Mouse (Mus musculus) lung, postnatal 4 days (tissue): ENCODE results near the gene Rps15.
A peak's percentile ranks its signal among the peaks of the same experiment; 100 is the strongest.

Source experiments
- DNase-seq, 2 experiments: peaks; one replicate each; pipeline ENCODE4 v3.0.0; 2021

Rps15 gene

DNA sequence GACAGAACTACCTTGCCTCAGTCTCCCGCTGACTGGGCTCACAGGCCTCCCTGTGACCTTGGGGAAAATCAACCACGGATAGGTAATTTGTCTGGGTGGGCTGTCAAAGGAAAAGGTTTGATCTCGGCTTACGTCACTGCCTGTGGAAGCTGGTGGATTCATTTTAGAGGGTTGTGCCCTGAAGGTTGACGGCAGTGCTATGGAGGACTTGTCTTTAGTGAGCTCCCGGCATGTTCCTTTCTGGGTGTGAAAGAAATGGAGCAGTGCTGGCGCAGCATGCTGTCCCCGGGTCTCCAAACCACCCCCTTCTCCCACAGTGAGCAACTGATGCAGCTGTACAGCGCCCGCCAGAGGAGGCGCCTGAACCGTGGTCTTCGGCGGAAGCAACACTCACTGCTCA is 1.1 kb downstream of the Rps15 start:
- no peak for DNase-seq

DNA sequence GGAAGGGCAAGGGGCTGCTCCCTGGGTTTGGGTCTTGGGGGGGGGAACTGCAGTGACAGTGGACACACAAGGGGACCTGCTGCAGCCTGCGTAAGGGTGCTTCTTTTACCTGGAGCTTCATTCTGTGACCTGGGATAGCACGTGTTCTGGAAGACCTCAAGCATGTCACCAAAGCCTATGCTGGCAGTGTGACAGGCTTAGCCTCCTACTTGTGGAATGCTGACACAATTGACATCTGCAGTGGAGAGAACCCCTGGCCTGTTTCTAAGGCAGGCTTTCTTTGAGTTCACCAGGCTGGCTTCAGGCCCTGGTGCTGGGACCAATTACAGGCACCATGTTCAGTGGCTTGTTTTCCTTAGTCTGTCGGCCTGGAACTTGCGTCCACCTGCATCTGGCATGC is 2.1 kb downstream of the Rps15 start:
- no peak for DNase-seq

DNA sequence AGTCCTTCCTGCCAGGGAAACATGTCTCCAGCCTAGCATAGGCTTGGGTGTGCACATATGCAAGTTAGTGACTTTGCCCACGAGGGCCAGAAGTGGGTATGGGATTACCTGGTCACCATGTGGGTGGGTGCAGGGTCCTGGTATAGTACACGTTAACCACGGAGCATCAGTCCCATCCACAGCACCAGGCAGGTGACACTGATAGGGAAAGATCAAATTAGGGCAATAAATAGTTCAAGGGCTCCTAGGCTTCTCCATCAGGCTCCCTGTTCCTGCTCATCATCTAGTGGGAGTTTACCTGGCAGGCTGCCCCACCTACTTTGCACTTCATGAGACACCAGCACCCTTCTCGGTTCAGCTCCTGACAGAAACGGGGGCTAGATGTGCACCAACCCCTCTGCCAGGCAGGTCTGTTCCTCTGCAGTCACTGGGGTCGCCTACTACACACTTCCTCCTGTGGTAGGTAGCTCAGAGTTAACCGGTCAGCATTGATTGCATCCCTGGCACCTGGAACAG is 2.6 kb downstream of the Rps15 start:
- DNase-seq, result no peak

DNA sequence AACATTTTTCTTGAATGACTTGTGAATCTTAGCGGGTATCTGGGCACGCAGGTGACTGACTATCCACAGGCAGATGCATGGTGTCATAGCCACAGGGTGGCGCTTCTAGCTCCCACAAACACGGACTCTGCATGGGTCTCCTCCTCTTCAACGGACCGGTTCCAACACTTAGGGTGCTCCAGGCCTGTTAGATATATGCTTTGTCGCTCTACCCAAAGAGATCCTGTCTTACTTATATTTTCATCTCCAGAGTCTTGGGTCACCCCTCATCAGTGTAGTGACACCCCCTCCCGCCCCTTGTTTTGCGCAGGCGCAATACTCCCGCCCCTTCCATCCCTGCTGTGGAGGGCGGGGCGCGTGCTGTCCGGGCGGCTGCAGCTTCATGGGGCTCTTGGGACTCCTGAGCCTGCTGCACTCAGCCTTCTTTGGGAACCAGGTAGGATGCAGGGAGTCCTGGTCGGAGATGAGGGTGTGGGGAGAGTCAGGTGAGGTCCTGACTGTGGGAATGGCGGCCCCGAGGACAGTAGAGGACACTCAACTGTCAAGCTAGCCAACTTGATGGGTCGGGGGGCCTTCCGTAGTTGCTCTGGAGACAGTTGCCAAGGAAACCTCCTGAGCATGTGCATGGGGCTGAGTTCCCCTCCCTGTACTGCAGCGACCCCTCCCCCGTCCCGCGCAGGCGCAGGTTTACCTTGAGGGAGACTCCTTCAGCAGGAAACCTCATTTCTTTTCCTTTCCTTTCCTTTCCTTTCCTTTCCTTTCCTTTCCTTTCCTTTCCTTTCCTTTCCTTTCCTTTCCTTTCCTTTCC is 3.6 kb downstream of the Rps15 start, which contains the start of gene Apc2:
TSS of gene Apc2 (plus strand) at position 360 of the 808 bp plus-strand sequence.
- DNase-seq, result peak; percentile 76 to 81

DNA sequence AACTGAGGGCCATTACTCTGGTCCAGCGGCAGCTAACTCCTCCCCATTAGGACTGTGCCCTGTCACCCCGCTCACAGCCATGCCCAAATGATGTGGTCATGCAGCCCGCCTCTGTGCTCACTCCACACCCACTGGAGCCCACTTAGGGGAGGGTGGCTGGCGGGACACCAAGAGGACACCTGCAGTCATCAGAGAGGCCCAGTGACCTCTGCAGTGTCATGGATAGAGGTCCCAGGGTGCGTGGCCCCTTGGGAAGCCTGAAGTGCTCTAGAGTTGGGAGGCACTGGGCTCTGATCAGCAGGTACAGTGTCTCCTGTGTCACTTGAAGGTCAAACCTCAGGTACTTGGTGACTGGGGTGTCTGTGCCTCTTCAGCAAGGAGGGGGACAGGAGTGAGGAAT is 4.6 kb downstream of the Rps15 start:
- no peak for DNase-seq

DNA sequence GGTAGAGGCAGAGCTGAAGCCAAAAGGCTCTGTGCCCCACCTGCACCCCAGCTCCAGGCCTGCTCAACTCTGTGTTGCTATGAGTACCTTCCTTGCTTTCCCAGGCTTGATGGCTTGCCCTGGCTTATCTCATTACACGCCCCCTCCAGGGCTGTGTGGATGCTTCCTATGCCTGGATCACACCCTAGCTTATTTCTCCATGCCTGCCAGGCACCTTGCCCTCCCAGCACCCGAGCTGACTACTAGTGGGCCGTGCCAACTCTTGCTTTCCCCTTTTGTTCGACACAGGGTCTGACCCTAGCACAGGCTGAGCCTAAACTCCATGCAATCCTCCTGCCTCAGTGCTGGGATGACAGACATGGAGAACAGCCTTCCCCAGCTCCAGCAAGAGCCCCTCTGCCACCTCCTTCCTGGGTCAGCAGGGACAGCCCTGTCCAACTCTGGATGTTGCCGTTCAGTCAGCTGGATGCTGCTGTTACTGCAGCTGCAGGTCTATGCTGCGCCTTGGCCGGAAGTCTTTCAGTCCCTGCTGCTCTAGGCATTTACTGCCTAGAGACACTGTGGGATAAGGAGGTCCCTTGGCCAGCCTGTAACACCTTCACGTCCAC is 5.4 kb downstream of the Rps15 start:
- no peak for DNase-seq

DNA sequence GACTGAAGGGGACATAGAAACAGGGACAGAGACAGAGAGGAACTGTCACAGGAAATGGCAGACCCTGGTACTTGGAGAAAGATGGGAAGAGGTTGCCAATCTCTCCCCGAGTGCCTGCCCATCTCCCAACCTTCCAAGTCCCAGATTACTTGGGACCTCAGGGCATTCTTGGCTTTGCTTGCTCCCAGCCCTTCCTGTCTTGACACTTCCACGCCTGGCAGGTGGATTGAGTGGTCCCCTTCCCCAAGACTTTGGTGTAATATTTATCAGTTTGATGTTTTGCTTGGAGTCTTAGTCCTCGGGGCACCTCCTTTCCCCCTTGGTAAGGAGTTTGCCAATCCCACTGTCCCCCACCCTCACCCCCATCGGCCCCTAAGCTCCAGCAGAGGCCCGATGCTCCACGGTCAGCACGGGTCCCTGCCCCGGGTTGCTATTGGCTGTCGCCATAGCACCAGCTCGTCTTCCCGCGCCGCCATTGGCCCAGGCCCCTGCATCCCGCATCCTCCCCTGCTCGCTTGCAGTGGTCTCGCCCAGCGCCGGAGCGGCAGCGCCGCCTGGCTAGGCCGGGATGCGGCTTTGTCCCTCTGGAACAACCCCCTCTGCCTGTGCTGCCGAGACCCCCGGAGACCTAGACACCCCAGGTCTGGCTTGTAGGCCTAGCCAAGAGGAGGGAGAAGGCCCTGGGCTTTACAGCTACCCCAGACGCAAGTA is 6.5 kb downstream of the Rps15 start:
- peak; percentile 61 to 73 for DNase-seq

DNA sequence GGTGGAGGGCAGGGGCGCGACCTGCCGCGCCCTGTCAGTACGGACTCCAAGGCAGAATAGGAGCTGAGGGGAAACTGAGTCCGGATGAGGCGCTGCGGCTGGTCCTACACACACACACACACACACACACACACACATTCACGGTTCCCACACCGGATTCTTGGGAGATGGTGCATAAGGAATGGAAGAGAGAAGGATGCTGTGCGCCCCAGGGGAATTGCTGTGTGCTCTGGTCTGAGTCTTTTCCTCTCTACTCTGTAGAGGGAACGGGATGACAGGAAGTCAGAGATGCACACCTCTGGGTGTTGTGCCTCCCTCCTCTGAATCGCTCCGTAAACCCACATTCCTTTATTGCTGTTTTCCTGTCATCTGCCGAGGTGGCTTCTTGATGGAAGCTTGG is 7.0 kb downstream of the Rps15 start:
- no peak for DNase-seq

DNA sequence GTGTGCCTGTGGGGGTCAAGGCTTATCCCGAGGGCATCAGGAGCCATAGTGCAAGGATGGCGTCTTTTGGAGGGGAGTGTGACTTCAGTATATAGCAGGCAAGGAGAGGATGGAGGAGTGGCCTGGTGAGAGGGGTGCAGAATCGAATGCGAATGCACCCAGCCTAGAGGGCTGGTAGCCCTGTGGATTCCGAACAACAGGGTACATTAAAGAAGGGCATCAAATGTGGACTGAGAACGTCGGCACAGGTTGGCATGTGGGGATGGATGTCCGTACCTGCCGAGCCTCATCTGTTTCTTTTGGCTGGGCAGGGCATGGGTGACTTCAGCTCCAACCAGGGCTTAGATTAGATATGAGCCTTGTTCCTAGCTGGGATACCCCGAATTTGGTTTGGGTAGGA is 7.6 kb downstream of the Rps15 start:
- no peak for DNase-seq

DNA sequence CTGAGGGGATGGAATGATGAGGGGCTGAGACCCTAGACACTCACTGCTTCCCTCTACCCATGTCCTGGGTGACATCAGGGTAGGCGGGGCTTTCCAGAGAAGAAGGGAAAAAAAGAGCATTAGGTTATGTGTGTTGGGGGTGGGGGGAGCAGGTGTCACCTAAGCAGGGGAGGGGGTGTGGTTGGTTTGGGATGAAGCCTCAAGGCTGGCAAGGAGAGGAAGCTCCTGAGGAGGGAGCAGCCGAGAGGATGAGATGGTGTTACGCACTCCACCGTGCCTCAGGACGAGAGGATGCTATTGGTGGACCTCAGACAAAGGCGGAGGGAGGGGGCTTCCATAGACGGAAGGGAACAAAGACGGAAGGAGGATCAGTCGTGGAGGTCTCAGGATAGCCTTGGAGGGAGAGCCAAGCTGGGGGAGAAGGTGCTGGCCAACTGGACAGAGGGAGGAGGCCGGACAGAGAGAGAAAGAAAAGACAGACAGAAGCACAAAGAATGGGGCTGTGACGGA is 8.5 kb downstream of the Rps15 start:
- no peak for DNase-seq

DNA sequence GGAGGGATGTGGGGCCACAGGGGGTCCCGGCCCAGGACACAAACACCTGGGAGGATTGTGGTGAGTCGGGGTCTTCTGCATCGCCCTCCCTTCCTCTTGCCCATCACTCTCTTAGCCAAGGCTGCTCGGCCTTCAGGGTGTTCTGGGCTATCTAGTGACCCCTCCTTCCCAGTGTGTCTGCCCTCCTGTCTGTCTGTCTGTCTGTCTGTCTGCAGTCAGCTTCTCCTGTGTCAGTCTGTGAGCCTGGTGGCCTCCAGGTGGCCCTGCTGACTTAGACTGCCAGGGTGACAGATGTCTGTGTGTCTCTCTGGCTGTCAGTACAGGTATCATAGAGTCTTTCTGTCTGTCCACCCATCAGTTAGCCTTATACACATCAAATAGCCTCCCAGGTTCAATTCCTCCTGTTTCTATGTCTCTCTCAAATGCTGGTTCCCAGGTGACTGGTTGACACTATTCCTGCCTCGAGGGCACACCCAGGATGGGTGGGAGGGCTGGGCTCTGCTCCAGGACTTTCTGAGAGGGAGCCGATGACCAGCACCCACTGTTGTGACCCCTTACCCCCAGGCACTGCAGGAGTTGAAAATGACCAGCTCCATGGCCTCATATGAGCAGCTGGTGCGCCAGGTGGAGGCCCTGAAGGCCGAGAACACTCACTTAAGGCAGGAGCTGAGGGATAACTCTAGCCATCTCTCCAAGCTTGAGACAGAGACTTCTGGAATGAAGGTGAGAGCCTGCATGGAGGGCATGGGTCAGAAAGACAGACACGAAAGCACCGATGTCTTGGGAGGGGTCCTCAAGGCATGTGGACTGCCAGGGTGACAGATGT is 9.2 kb downstream of the Rps15 start:
- no peak for DNase-seq

DNA sequence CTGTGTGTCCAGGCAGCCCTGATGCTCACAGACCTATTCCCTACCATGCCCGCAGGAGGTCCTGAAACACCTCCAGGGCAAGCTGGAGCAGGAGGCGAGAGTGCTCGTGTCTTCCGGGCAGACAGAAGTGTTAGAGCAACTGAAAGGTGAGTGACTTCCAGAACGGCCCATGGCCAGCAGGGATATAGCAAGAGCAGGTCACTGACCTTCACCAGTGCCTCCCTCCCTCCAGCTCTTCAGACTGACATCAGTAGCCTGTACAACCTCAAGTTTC is 9.8 kb downstream of the Rps15 start:
- DNase-seq, result no peak

DNA sequence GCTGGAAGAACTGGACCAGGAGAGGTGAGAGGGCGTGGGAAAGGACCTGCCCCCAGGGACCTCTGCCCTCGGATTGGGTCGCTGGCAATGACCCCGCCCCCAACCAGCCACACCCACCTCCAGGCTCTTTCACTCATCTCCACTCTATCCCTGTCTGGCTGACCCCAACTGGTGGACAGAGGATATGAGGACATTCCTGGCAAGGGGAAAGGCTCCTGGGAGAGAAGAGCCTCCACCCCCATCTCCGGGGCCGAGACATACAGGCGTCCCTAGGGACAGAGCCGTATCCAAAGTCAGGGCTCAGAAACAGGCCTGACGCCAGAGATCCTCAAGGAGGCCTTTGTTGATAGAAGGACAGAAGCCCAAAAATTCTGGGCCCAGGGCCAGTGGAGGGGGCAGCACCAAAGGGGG is 10.2 kb downstream of the Rps15 start:
- DNase-seq, result peak; percentile 84 to 92

DNA sequence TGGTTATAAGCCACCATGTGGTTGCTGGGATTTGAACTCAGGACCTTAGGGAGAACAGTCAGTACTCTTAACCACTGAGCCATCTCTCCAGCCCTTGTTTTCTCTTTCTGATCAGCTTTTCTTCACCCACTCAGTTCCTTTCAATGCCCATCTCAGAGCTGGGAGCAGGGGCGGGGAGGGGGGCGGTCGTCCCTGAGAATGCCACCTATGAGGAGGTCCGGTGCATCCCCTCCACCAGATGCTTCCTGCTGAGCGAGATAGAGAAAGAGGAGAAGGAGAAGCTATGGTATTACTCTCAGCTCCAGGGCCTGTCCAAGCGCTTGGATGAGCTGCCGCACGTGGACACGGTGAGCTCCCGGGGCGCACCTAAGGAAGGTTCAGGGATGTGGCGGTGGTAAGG is 12.2 kb downstream of the Rps15 start:
- DNase-seq, result no peak

DNA sequence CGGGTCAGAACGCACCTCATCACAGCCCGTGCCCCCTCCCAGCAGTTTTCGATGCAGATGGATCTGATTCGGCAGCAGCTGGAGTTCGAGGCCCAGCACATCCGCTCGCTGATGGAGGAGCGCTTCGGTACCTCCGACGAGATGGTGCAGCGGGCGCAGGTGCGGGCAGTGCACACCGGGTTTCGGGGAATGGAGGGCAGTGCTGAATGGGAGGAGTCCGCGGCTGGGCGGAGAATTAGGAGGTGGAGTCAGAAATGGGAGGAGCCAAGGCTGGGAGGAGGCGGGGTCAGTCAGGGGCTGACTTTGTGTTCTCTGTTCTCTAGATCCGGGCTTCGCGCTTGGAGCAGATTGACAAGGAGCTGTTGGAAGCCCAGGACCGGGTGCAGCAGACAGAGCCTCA is 12.6 kb downstream of the Rps15 start:
- peak; percentile 54 to 71 for DNase-seq

DNA sequence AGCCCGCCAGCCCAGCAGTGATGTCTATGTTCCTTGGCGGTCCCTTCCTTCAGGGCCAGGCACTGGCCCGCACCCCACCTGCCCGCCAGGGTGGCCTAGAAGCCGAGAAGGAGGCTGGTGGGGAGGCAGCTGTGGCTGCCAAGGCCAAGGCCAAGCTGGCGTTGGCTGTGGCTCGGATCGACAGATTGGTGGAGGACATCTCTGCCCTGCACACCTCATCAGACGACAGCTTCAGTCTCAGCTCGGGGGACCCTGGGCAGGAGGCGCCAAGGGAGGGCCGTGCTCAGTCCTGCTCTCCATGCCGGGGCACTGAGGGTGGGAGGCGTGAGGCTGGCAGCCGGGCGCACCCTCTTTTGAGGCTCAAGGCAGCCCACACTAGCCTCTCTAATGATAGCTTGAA is 19.3 kb downstream of the Rps15 start:
- no peak for DNase-seq

DNA sequence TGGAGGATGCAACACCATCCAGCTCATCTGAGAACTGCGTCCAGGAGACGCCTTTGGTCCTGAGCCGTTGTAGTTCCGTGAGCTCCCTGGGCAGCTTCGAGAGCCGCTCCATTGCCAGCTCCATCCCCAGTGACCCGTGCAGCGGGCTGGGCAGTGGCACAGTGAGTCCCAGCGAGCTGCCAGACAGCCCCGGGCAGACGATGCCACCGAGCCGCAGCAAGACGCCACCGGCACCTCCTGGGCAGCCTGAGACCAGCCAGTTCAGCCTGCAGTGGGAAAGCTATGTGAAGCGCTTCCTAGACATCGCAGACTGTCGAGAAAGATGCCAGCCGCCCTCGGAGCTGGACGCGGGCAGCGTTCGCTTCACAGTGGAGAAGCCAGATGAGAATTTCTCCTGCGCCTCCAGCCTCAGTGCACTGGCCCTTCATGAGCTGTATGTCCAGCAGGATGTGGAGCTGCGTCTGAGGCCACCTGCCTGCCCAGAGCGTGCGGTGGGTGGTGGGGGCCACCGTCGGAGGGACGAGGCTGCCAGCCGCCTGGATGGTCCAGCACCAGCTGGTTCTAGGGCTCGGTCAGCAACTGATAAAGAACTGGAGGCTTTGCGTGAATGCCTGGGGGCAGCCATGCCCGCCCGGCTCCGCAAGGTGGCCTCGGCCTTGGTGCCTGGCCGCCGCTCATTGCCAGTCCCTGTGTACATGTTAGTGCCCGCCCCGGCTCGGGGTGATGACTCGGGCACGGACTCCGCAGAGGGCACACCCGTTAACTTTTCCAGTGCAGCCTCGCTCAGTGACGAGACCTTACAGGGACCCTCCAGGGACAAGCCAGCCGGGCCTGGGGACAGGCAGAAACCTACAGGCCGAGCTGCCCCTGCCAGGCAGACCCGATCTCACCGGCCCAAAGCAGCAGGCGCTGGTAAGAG is 20.6 kb downstream of the Rps15 start:
- no peak for DNase-seq

DNA sequence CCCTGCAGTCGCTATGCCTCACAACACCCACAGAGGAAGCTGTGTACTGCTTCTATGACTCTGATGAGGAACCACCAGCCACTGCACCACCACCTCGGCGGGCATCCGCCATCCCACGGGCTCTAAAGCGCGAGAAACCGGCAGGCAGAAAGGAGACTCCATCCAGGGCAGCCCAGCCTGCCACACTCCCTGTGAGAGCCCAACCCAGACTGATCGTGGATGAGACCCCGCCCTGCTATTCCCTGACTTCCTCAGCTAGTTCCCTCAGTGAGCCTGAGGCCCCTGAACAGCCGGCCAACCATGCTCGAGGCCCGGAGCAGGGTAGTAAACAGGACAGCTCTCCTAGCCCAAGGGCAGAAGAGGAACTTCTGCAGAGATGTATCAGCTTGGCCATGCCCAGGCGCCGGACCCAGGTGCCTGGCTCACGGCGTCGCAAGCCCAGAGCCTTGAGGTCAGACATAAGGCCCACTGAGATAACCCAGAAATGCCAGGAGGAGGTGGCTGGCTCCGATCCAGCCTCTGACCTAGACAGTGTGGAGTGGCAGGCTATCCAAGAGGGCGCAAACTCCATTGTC is 21.5 kb downstream of the Rps15 start:
- DNase-seq, result peak in 1 of 2 experiments; percentile 31

DNA sequence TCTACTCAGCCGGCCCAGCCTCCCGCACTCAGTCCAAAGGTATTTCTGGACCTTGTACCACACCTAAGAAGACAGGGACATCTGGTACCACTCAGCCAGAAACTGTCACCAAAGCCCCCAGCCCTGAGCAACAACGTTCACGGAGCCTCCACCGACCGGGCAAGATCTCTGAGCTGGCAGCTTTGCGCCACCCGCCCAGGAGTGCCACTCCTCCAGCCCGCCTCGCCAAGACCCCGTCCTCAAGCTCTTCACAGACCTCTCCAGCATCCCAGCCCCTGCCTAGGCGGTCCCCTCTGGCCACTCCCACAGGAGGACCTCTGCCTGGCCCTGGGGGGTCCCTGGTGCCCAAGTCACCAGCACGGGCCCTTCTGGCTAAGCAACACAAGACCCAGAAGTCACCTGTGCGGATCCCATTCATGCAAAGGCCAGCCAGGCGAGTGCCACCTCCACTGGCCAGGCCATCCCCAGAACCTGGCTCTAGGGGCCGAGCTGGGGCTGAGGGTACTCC is 22.3 kb downstream of the Rps15 start:
- no peak for DNase-seq

DNA sequence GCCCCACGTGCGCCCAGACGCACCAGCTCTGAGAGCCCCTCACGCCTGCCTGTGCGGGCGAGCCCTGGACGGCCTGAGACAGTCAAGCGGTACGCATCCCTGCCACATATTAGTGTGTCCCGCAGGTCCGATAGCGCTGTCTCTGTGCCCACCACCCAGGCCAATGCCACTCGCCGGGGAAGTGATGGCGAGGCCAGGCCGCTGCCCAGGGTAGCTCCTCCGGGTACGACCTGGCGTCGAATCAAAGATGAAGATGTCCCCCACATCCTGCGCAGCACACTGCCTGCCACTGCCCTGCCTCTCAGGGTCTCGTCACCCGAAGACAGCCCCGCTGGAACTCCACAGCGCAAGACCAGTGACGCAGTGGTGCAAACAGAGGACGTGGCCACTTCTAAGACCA is 23.1 kb downstream of the Rps15 start:
- no peak for DNase-seq

DNA sequence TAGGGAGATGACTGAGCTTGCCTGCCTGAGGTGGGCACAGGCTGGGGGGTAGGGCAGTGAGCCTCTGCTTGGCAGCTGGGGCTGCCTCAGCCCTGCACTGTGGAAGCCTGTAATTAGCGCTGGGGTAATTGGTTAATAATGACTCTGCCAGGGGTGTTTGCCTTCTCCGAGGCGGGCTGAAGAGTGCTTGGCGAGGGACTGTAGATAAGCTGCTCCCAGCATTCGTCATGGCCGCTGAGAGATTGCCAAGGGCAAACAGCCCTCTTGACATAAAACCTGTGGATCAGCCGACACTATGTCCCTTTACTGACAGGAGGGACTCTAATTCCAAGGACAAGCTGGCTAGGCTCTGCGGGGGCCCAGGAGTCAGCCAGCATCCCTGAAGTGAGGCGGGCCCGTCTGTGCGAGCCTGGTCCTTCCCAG is 24.1 kb downstream of the Rps15 start:
- peak; percentile 41 to 60 for DNase-seq
